Mouse (Mus musculus) layer of hippocampus, adult 2 months (tissue): ENCODE results near the gene Snx27. TPM values are rescaled to one million over a fixed set of nuclear protein-coding genes. Genes with fewer than 3 reads are reported as not detected.

Experiments used
- DNase-seq, 2 experiments: peaks; one replicate each; pipeline ENCODE4 v3.0.0; 2022; ENCODE audit warnings: low spot score in 2 of 2
- H3K27ac ChIP-seq: fragments of 200-600 bp; 2 replicates; pipeline ENCODE4 v1.8.1; 2022
- H3K4me3 ChIP-seq: fragments of 200-600 bp; 2 replicates; pipeline ENCODE4 v1.8.1; 2022; ENCODE audit warnings: mild to moderate bottlenecking
- CTCF ChIP-seq: fragments of 200-600 bp; conservative IDR thresholded peaks from 2 replicates; pipeline ENCODE4 v1.8.1; 2022; ENCODE audit warnings: antibody characterized with exemption, mild to moderate bottlenecking, moderate library complexity
- total RNA-seq, 2 experiments: library from RNA; stranded (reverse); gene quantifications; 2 replicates each; pipeline ENCODE4 v1.2.3; 2021

The Snx27 gene
- total RNA-seq, 2 experiments from 2014 or later = 102 to 108 TPM

GRCm38 (mm10) chr3:94480291-94480884, 102.1 kb downstream of the Snx27 start, which contains the start of gene Riiad1:
Riiad1 (minus strand) TSS chr3:94480341.
- no peak for DNase-seq
- Histone ChIP-seq H3K4me3 (peak within 1 kb of the TSS; percentile 82), H3K27ac (peak within 1 kb of the TSS; percentile 95)
- TF ChIP-seq CTCF = no peak

- Histone ChIP-seq H3K4me3 (peak overlapping the region; percentile 82), H3K27ac (peak overlapping the region; percentile 95)
- no peak for TF ChIP-seq CTCF
- DNase-seq = no peak
Measured at GRCm38 (mm10) chr3:94479564-94479963, 103.0 kb downstream of the Snx27 start.

GRCm38 (mm10) chr3:94478591-94479169, 103.8 kb downstream of the Snx27 start:
- Histone ChIP-seq H3K4me3 (peak overlapping the region; percentile 82), H3K27ac (peak overlapping the region; percentile 95)
- TF ChIP-seq CTCF = no peak
- DNase-seq = no peak

GRCm38 (mm10) chr3:94477981-94478422, 104.5 kb downstream of the Snx27 start, which contains the start of gene Celf3:
Celf3 (plus strand) TSS chr3:94478295.
- TF ChIP-seq CTCF = no peak
- DNase-seq = peak; percentile 78 to 90
- peak within 1 kb of the TSS; percentile 95 for H3K27ac ChIP-seq

GRCm38 (mm10) chr3:94477444-94477843, 105.1 kb downstream of the Snx27 start:
- Histone ChIP-seq H3K27ac (peak overlapping the region; percentile 95), H3K4me3 (peak overlapping the region; percentile 82)
- DNase-seq = peak in 1 of 2 experiments; percentile 71
- no peak for TF ChIP-seq CTCF

More at GRCm38 (mm10) chr3:94477981-94478422, 104.5 kb downstream of the Snx27 start, which contains the start of gene Celf3:
- peak within 1 kb of the TSS; percentile 82 for H3K4me3 ChIP-seq

GRCm38 (mm10) chr3:94476301-94477035, 106.0 kb downstream of the Snx27 start:
- no peak overlapping the region for H3K4me3 ChIP-seq
- DNase-seq = no peak
- H3K27ac ChIP-seq = peak overlapping the region; percentile 95
- no peak for TF ChIP-seq CTCF

- no peak for TF ChIP-seq CTCF
- no peak for DNase-seq
- H3K27ac ChIP-seq = peak overlapping the region; percentile 86
- H3K4me3 ChIP-seq = no peak overlapping the region
Measured at GRCm38 (mm10) chr3:94473567-94474232, 108.8 kb downstream of the Snx27 start.

GRCm38 (mm10) chr3:94473115-94473505, 109.4 kb downstream of the Snx27 start:
- peak overlapping the region; percentile 86 for H3K27ac ChIP-seq
- TF ChIP-seq CTCF = no peak
- H3K4me3 ChIP-seq = peak overlapping the region; percentile 37; the same call in 1 of the 2 replicates
- no peak for DNase-seq

- H3K4me3 ChIP-seq = peak overlapping the region; percentile 37; the same call in 1 of the 2 replicates
- DNase-seq = no peak
- TF ChIP-seq CTCF = no peak
- H3K27ac ChIP-seq = peak overlapping the region; percentile 86
Measured at GRCm38 (mm10) chr3:94472447-94473114, 109.9 kb downstream of the Snx27 start.

- no peak for TF ChIP-seq CTCF
- H3K27ac ChIP-seq = no peak overlapping the region
- DNase-seq = no peak
- no peak overlapping the region for H3K4me3 ChIP-seq
Measured at GRCm38 (mm10) chr3:94468931-94469330, 113.6 kb downstream of the Snx27 start.

GRCm38 (mm10) chr3:94465632-94466430, 116.7 kb downstream of the Snx27 start:
- peak; percentile 56 for TF ChIP-seq CTCF
- DNase-seq = peak; percentile 63 to 89
- Histone ChIP-seq H3K27ac (peak overlapping the region; percentile 96), H3K4me3 (no peak overlapping the region; the same call in 1 of the 2 replicates)
